Mouse (Mus musculus): ENCODE measurements around the gene Gm17949. TPM values are rescaled to one million over a fixed set of nuclear protein-coding genes. Genes with fewer than 3 reads are reported as not detected.

Gm17949 gene
- total RNA-seq, 2 experiments from 2014 or later, result not detected

DNA sequence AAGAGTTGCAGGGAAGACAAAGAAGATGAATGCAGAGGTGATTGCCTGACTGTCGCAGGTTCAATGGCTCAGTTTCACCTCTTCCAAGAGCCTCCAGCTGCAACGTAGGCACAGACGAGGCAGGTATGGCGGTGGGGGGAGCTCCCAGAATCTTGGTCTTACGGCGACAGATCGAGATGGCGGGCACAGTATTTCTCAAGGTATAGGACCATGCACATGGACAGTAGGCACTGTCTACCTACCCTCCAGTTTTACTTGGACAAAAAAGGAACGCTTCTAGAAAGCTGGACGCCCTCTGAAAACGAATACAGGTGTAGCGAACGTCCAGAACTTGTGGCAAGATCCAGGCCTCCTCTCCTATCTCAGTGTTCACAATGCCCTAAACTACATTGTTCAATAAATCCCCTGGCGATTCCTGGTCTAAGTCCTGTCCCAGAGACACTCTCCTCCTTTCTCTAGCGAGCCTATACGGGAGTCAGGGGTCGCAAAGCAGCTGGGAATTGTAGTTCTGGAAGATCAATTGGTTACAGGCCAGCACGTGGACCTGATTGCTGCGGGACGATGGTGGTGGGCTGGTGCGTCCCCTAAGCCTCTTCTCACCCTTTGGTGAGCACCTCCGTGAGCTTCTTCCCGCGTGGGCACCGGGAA lies 21.7 kb upstream of the Gm17949 start:
- peak; percentile 75 for ATAC-seq (replicated peaks; ENCODE audit: low FRiP score, poor library complexity, severe bottlenecking)

DNA sequence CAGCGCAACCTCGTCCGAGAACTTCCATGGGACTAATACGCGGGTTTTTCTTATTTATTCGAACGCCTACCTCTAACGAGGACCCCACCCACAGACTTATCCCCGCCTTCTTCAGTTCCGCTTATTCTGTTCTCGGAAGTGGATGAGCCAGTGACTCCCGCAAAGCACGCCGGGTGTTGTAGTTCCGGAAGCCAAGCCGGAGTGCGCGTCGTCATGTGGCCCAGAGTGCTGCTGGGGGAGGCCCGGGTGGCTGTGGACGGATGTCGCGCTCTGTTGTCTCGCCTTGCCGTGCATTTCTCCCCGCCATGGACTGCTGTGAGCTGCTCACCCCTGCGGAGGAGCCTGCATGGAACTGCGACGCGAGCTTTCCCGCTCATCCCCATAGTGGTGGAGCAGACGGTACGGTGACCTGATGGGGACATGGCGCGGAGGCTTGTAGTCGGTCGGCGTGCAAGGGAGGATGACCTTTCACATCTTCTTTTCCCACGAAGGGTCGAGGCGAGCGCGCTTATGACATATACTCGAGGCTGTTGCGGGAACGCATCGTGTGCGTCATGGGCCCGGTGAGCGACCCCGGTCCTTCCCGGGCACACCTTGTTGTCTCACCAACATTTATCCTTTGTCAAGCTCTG lies 21.0 kb upstream of the Gm17949 start, which contains the start of gene Clpp:
Gene Clpp (plus strand): TSS at position 191 of the 632 bp plus-strand sequence.
- peak; percentile 97 for ATAC-seq (replicated peaks; ENCODE audit: low FRiP score, poor library complexity, severe bottlenecking)

DNA sequence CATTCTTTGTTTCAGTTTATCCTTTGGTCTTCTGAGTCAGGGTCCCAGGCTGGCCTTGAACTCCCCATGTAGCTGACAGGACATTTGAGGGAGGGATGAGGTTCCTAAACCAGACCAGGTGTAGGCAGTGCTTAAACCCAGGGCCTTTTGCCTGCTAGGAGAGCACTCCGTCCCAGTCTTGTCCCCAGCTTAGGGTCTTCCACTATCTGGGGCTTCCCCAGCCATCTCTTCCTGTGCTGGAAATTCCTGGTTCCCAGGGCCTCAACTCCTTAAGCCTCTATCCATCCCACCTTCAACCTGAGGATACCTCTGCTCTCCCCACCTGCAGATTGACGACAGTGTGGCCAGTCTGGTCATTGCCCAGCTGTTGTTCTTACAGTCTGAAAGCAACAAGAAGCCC lies 20.3 kb upstream of the Gm17949 start:
- ATAC-seq (replicated peaks; ENCODE audit: low FRiP score, poor library complexity, severe bottlenecking), result no peak

DNA sequence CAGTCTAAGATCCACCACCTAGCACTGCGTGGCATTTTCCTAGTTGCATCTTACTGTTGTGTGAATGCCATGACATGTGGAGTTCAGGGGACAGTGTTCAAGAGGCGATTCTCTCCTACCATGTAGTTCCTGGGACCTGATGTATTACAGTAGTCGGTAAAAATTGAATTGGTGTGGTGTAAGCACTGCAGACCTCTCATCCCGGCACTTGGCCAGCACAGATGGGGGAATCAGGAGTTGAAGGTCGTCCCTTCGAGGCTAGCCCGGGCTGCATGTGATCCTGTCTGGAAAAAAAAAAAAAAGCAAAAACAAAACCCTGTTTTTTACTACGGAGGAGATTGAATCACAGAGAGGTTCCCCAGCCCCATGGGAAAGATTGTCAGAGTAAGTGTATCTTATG lies 16.2 kb upstream of the Gm17949 start:
- no peak for ATAC-seq (replicated peaks; ENCODE audit: low FRiP score, poor library complexity, severe bottlenecking)

GRCm38 (mm10) chr17:56996506-56996905 lies 14.8 kb upstream of the Gm17949 start:
- ATAC-seq (replicated peaks; ENCODE audit: low FRiP score, poor library complexity, severe bottlenecking), result no peak

DNA sequence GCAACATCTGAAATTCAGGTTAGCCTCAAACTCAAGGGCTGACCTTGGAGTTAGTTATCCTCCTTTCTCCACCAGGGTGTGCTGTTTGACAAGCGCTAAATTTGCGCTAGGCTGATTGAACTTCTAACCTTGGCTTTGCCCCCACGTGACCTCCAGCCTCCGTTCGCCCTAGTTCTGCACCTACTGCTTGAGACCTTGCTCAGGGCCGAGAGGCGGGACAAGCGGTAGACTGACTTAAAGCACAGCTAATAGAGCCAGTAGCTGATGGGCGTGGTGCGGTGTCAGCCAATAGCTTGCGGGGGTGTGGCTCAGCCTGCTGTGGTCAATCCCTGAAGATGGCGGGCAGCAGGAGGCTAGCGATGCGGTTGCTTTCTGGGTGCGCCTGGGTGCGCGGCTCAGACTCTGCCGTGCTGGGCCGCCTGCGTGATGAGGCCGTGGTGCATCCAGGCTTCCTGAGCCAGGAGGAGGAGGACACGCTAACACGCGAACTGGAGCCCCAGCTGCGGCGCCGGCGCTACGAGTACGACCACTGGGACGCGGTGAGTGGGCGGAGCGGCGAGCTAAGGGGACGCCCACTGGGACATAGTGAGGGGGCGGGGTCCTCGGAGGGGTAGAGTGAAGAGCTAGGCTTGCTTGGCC lies 14.1 kb upstream of the Gm17949 start, which contains the start of gene Alkbh7:
Gene Alkbh7 (plus strand): TSS at position 311 of the 639 bp plus-strand sequence.
- peak; percentile 95 for ATAC-seq (replicated peaks; ENCODE audit: low FRiP score, poor library complexity, severe bottlenecking)

GRCm38 (mm10) chr17:56999414-56999813 lies 11.9 kb upstream of the Gm17949 start:
- ATAC-seq (replicated peaks; ENCODE audit: low FRiP score, poor library complexity, severe bottlenecking), result no peak

DNA sequence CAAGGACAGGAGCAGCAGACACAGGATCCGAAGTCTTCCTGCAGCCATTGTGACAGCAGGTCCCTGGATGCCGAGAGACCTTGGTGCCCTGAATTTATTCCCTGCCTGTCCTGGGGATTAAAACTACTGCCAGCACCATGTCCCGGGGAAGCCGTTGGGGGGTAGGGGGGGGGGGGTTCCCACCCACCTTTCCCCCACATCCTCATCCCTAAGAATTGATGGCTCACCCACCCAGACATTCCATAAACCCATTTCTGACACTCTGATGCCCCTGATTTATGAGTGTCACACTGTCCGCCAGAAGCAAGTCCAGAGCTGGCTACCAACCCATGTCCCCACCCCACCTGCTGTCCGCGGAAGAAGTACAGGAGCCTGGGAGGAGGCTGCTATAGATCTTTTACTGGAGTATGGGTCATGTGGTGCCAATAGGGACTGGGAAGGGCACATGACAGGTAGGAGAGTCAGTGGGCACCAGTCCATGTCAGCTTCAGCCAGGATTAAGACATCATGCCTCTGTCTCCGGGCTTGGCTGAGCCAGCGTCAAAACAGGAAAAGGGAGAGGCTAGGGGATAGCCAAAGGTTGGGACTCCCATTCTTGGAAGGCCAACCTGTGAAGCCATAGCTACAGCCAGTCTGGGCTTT lies 11.2 kb upstream of the Gm17949 start, which contains the start of gene Pspn:
Gene Pspn (minus strand): TSS at position 51 of the 642 bp plus-strand sequence.
- no peak for ATAC-seq (replicated peaks; ENCODE audit: low FRiP score, poor library complexity, severe bottlenecking)

DNA sequence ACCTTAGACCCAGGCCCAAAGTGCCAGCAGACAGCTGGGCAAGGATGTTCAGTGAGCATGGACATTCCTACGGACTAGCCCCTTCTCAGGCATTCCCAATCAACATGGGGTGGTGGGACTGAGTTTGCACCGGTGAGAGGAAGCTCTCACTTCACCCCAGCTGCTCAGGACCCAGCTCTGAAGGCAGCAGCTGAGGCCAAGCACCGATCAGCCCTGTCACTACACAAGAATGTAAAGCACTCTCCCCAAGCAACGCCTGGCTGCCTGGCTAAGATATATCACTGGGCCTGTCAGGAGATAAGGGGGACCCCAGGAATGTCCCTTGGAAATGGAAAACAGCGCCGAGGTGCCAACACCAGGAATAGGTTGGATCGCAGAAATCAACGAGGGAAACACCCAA lies 10.0 kb upstream of the Gm17949 start:
- no peak for ATAC-seq (replicated peaks; ENCODE audit: low FRiP score, poor library complexity, severe bottlenecking)

DNA sequence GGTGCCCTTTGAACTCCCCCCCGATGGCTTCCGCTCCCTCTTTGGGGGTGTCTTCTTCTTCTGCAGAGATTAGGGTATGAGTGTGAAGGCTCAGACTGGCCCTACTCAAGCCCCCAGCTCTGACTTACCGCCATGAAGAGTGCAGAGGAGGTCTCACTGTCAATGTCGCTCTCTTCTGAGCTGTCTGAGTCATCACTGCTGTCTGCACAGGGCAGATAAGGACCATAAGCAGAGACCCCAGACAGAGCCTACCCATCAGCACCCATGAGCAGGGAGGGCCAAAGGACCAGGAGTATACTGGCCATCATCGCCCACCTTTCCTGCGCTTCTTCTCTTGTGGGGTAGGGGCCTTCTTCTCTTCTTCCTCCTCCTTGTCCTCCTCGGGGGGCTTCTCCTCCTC lies 7.3 kb upstream of the Gm17949 start:
- ATAC-seq (replicated peaks; ENCODE audit: low FRiP score, poor library complexity, severe bottlenecking), result no peak

DNA sequence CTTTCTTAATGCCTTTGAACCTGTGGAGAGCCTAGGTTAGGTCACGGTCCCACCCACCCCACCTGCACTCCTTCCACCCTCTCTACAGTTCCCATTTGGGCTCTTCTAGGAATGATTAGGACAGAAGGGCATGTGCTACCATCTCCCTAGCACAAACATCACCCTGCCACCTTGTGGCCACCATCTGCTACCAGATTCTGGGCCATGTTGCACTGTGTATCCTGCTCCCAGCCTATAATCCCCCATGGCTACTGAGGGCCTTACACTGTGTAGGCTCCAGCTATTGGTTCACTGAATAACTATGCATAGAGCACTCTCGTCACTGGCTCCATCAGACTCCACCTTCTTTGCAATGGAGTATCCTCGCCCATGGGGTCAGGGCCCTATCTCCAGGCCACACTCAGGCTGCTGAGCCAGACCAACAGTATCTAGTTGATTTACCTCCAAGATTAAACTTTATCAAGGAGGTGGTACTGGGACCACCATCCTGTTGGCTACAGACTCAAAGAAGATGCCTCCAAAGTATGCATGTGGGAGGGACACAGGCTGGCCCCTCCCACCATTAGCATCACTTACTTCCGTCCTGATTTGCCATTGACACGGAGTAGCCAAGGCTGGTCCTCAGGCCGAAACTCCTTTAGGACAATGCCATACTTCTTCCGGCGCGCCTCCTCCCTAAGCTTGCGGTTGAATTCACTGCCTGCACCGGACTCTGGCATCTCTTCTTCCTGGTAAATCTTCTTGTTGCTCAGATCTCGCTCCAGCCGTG lies 3.9 kb upstream of the Gm17949 start:
- no peak for ATAC-seq (replicated peaks; ENCODE audit: low FRiP score, poor library complexity, severe bottlenecking)

- peak; percentile 60 for ATAC-seq (replicated peaks; ENCODE audit: low FRiP score, poor library complexity, severe bottlenecking)
Observed at GRCm38 (mm10) chr17:57010911-57011235, 396 bp upstream of the Gm17949 start.

- no peak for ATAC-seq (replicated peaks; ENCODE audit: low FRiP score, poor library complexity, severe bottlenecking)
Observed at GRCm38 (mm10) chr17:57012245-57012795, 1.1 kb downstream of the Gm17949 start.

- peak; percentile 77 for ATAC-seq (replicated peaks; ENCODE audit: low FRiP score, poor library complexity, severe bottlenecking)
Observed at GRCm38 (mm10) chr17:57019693-57020092, 8.4 kb downstream of the Gm17949 start.

- ATAC-seq (replicated peaks; ENCODE audit: low FRiP score, poor library complexity, severe bottlenecking), result no peak
Observed at GRCm38 (mm10) chr17:57020960-57021359, 9.7 kb downstream of the Gm17949 start.

DNA sequence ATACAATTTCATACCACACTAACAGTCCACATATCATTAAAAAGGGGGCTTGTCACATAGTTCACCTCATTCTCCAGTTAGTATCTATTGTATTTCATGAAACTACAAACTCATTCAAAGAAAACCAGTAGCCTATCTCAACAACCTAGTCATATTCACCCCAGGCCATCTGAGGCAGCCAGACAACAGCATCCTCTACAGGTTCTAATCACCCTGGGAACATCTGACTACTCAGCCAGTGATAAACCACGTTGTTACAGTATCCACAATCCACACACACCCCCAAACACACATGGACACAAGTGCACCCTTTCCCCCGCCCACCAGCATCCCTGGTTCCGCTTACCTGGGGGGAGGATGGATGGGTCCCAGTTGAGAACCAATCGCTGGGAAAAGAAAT lies 16.2 kb downstream of the Gm17949 start:
- ATAC-seq (replicated peaks; ENCODE audit: low FRiP score, poor library complexity, severe bottlenecking), result no peak

- ATAC-seq (replicated peaks; ENCODE audit: low FRiP score, poor library complexity, severe bottlenecking), result peak; percentile 57
Observed at GRCm38 (mm10) chr17:57029691-57030090, 18.4 kb downstream of the Gm17949 start.

DNA sequence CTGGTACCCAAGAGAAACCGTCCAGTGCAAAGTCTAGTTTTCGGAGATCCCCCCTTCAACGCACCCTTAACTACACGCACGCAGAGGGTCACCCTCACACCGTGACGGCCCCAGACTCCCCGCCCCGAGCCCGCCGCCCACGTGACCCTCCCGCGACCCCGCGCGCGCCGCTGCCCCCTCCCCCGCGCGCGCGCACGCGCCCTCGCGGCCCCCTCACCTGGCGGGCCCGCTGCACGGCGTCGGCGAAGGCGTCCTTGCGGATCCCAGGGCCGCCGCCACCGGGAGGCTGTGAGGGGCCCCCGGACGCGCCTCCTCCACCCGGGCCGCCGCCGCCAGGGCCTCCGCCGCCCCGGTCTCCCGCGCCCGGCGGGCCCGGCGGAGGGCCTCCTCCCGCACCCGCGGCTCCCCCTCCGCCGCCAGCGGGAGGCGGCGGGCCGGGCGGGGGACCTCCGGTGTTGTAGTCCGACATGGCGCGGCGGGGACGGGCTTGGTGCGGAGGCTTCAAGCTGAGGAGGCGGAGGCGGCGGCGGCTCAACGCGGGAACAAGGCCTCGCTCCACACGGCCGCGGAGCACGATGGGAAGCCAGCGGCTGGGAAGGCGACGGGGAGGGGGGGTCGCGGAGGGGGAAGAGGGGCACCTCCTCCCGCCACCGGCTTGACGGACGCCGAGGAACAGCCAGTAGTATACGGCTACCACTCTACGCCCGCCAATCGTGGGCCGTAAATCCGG lies 19.8 kb downstream of the Gm17949 start, which contains the start of gene Khsrp:
Gene Khsrp (minus strand): TSS at position 592 of the 730 bp plus-strand sequence.
- ATAC-seq (replicated peaks; ENCODE audit: low FRiP score, poor library complexity, severe bottlenecking), result no peak
